Mouse (Mus musculus) heart, postnatal 14 days (tissue): ENCODE results near the gene Ptgfrn. TPM values are rescaled to one million over a fixed set of nuclear protein-coding genes. Genes with fewer than 3 reads are reported as not detected.

ENCODE experiments used
- DNase-seq, 2 experiments: peaks; one replicate each; pipeline ENCODE4 v3.0.0; 2021 to 2022
- intact Hi-C: fragments of 180-260 bp; cut with DNase I; formaldehyde crosslinking; loops from one replicate; pipeline ENCODE4 v1.15.1; 2025
- total RNA-seq, 2 experiments: library from RNA; stranded (reverse); gene quantifications; 2 replicates each; pipeline ENCODE4 v1.2.3; 2021

Ptgfrn gene
- total RNA-seq, 2 experiments from 2014 or later, result 48.9 to 49.4 TPM

- no peak for DNase-seq
- intact Hi-C loops, result no loop called here
These were observed 58.5 kb downstream of the Ptgfrn start for GRCm38 (mm10) chr3:101051601-101052000.

- DNase-seq, result no peak
- intact Hi-C loops, result no loop called here
These were observed 60.1 kb downstream of the Ptgfrn start for GRCm38 (mm10) chr3:101049997-101050396.

- intact Hi-C loops, result no loop called here
- no peak for DNase-seq
These were observed 61.3 kb downstream of the Ptgfrn start for GRCm38 (mm10) chr3:101048781-101049180.

GRCm38 (mm10) chr3:101047586-101048275, 62.3 kb downstream of the Ptgfrn start:
- intact Hi-C loops, result no loop called here
- peak; percentile 76 to 77 for DNase-seq

GRCm38 (mm10) chr3:101045431-101045830, 64.6 kb downstream of the Ptgfrn start:
- intact Hi-C loops, result no loop called here
- DNase-seq, result peak; percentile 72 to 81

GRCm38 (mm10) chr3:101044686-101045085, 65.4 kb downstream of the Ptgfrn start:
- no peak for DNase-seq
- intact Hi-C loops, result no loop called here

GRCm38 (mm10) chr3:101041997-101042396, 68.1 kb downstream of the Ptgfrn start:
- intact Hi-C loops, result no loop called here
- no peak for DNase-seq

GRCm38 (mm10) chr3:101037984-101038545, 72.0 kb downstream of the Ptgfrn start:
- DNase-seq, result no peak
- intact Hi-C loops, result no loop called here

- intact Hi-C loops, result no loop called here
These were observed 74.1 kb downstream of the Ptgfrn start for GRCm38 (mm10) chr3:101036001-101036400.

GRCm38 (mm10) chr3:101034509-101034908, 75.6 kb downstream of the Ptgfrn start:
- no peak for DNase-seq
- intact Hi-C loops, result no loop called here

More at GRCm38 (mm10) chr3:101036001-101036400, 74.1 kb downstream of the Ptgfrn start:
- DNase-seq, result no peak

- intact Hi-C loops, result no loop called here
- no peak for DNase-seq
These were observed 76.4 kb downstream of the Ptgfrn start for GRCm38 (mm10) chr3:101033644-101034043.

- DNase-seq, result no peak
- intact Hi-C loops, result no loop called here
These were observed 78.5 kb downstream of the Ptgfrn start for GRCm38 (mm10) chr3:101031456-101032142.

- intact Hi-C loops, result no loop called here
- DNase-seq, result no peak
These were observed 79.4 kb downstream of the Ptgfrn start for GRCm38 (mm10) chr3:101030630-101031029.

- intact Hi-C loops, result no loop called here
- DNase-seq, result no peak
These were observed 80.7 kb downstream of the Ptgfrn start, which contains the start of gene Cd101 for GRCm38 (mm10) chr3:101029339-101029738. Gene Cd101 (minus strand): TSS chr3:101029556.

- no peak for DNase-seq
- intact Hi-C loops, result no loop called here
These were observed 83.3 kb downstream of the Ptgfrn start for GRCm38 (mm10) chr3:101026741-101027140.

- DNase-seq, result no peak
- intact Hi-C loops, result no loop called here
These were observed 87.1 kb downstream of the Ptgfrn start for GRCm38 (mm10) chr3:101022967-101023366.

- DNase-seq, result no peak
- intact Hi-C loops, result no loop called here
These were observed 88.5 kb downstream of the Ptgfrn start for GRCm38 (mm10) chr3:101021481-101022051.

GRCm38 (mm10) chr3:101021073-101021472, 89.0 kb downstream of the Ptgfrn start:
- DNase-seq, result no peak
- intact Hi-C loops, result no loop called here

GRCm38 (mm10) chr3:101018494-101018893, 91.6 kb downstream of the Ptgfrn start:
- DNase-seq, result no peak
- intact Hi-C loops, result no loop called here

GRCm38 (mm10) chr3:101016050-101016449, 94.0 kb downstream of the Ptgfrn start:
- intact Hi-C loops, result no loop called here
- DNase-seq, result no peak

GRCm38 (mm10) chr3:101015254-101015653, 94.8 kb downstream of the Ptgfrn start:
- intact Hi-C loops, result no loop called here
- no peak for DNase-seq
